Mouse (Mus musculus) liver, embryonic 11.5 days (tissue): Measurements from ENCODE around the gene Gapdhs. TPM values are rescaled to one million over a fixed set of nuclear protein-coding genes. Genes with fewer than 3 reads are reported as not detected.
"Not testable (repeated sequence)": the region's sequence is repeated elsewhere in the genome, so short reads cannot be mapped to it uniquely, and the experiment has no call there.

Source experiments
- ATAC-seq: fragments of 200-750 bp; cut with Nextera tagmentation; replicated peaks from 2 replicates; pipeline ENCODE4 v1.8.0; 2017; ENCODE audit warnings: moderate number of reproducible peaks, mild to moderate bottlenecking, moderate TSS enrichment, moderate library complexity; ENCODE audit not compliant: low FRiP score
- DNase-seq: peaks from one replicate; pipeline ENCODE4 v3.0.0-alpha.2; 2017; ENCODE audit warnings: low spot score
- H3K27ac ChIP-seq: fragments of 300-500 bp; sonication (generic); 2 replicates; pipeline ENCODE4 v1.5.1; 2014; ENCODE audit warnings: mild to moderate bottlenecking, low read depth, low read length, control low read depth
- H3K27me3 ChIP-seq: fragments of 300-500 bp; sonication (generic); replicated peaks from 2 replicates; pipeline ENCODE4 v1.6.1; 2014; ENCODE audit warnings: low read length, mixed read lengths; ENCODE audit not compliant: control insufficient read depth, insufficient read depth
- H3K36me3 ChIP-seq: fragments of 300-500 bp; sonication (generic); 2 replicates; pipeline ENCODE4 v1.6.1; 2014; ENCODE audit warnings: mild to moderate bottlenecking, low read length, moderate library complexity, mixed read lengths; ENCODE audit not compliant: control insufficient read depth, insufficient read depth
- H3K4me1 ChIP-seq: fragments of 300-500 bp; sonication (generic); replicated peaks from 2 replicates; pipeline ENCODE4 v1.6.1; 2014; ENCODE audit warnings: low read length, mixed read lengths; ENCODE audit not compliant: control insufficient read depth, insufficient read depth
- H3K4me2 ChIP-seq: fragments of 300-500 bp; sonication (generic); 2 replicates; pipeline ENCODE4 v1.6.1; 2014; ENCODE audit warnings: mild to moderate bottlenecking, control low read depth, moderate library complexity
- H3K4me3 ChIP-seq: fragments of 300-500 bp; sonication (generic); 2 replicates; pipeline ENCODE4 v1.5.1; 2014; ENCODE audit warnings: low read depth, low read length, control low read depth
- H3K9ac ChIP-seq: fragments of 300-500 bp; sonication (generic); 2 replicates; pipeline ENCODE4 v1.6.1; 2014; ENCODE audit warnings: low read depth, low read length, control low read depth
- H3K9me3 ChIP-seq: fragments of 300-500 bp; sonication (generic); 2 replicates; pipeline ENCODE4 v1.6.1; 2016; ENCODE audit warnings: low read length, inconsistent platforms, mixed read lengths; ENCODE audit not compliant: control insufficient read depth
- WGBS: fragments of 180-500 bp; shearing (Covaris S2); extraction: QIAGEN DNeasy Blood & Tissue Kit; methylation state at CpG from one replicate; pipeline ENCODE4 v1.1.7; 2014; 5-methylcytosine and 5-hydroxymethylcytosine counted together
- polyA plus RNA-seq: library from polyadenylated mRNA; unstranded; fragments of >200 nt; fragmentation: Nextera tagmentation; extraction: Ambion mirVana; gene quantifications from 2 replicates; pipeline ENCODE4 v1.2.1, GENCODE M21; 2014

The Gapdhs gene
- 0.31 and 0.44 TPM in 2 replicates for polyA plus RNA-seq

DNA sequence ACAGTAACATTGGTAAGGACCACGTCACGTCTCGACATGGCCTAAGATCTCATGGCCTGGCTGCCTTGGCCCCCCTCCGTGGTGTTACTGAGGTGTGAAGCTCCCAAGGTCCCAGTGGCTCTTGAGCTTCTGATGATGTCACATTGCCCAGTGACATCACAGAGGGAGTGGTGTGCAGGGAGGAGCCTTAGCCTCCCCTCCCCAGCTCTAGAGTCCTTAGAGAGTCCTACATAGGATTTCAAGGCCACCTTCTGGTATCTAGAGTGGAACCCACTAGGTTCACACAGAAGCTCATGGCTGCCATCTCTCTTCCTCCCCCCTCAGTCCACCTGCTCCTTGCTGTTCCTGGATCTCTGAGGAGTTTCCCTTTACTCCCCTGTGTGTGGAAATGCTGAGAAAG, at the start of gene Gapdhs:
Gene Gapdhs (minus strand): TSS at position 65 of the 400 bp plus-strand sequence.
- ATAC-seq, H3K4me1 ChIP-seq, H3K4me3 ChIP-seq, H3K9ac ChIP-seq, H3K36me3 ChIP-seq, H3K9me3 ChIP-seq, H3K27ac ChIP-seq, H3K4me2 ChIP-seq, DNase-seq, H3K27me3 ChIP-seq: not testable (repeated sequence)
- WGBS: 80% methylated on average over 1 of the region's 4 CpGs

DNA sequence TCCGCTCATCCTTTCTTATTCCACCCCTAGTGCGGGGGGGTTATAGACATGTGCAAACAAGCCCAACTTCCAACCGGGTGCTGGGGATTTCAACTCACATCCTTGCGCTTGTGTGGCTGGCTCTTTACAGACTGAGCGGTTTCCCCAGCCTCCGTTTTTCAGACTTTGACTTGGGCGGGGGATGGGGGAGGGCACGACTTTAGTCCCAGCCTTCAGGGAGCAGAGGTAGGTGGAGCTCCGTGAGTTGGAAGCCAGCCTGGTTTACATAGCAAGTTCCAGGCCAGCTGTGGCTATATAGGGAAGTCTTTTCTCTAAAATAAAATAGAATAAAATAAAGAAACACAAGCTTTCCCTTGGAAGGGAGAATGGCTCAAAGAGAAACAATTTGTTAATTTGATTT, 48.4 kb upstream of the Gapdhs start:
- H3K4me3 ChIP-seq: no peak overlapping the region
- no peak for ATAC-seq
- 14% methylated on average over 9 of the region's 9 CpGs for WGBS
- no peaks in the 10 kb centered on the region for H3K4me1 ChIP-seq
- H3K9me3 ChIP-seq: no peaks in the 10 kb centered on the region
- H3K9ac ChIP-seq: no peak overlapping the region
- no peaks in the 10 kb centered on the region for H3K36me3 ChIP-seq
- H3K27me3 ChIP-seq: peaks cover 2% of the 10 kb centered on the region; the same call in 1 of the 2 replicates
- H3K4me2 ChIP-seq: no peak overlapping the region
- DNase-seq: no peak
- no peak overlapping the region for H3K27ac ChIP-seq

- H3K36me3 ChIP-seq: no peaks in the 10 kb centered on the region
- H3K4me2 ChIP-seq: no peak overlapping the region
- no peak overlapping the region for H3K9ac ChIP-seq
- H3K4me3 ChIP-seq: no peak overlapping the region
- no peak for ATAC-seq
- DNase-seq: no peak
- no peaks in the 10 kb centered on the region for H3K9me3 ChIP-seq
- 71% methylated on average over 10 of the region's 10 CpGs for WGBS
- H3K27ac ChIP-seq: no peak overlapping the region
- H3K27me3 ChIP-seq: peaks cover 5% of the 10 kb centered on the region; the same call in 1 of the 2 replicates
- no peaks in the 10 kb centered on the region for H3K4me1 ChIP-seq
Observed at GRCm38 (mm10) chr7:30790141-30790540, 46.7 kb upstream of the Gapdhs start.

DNA sequence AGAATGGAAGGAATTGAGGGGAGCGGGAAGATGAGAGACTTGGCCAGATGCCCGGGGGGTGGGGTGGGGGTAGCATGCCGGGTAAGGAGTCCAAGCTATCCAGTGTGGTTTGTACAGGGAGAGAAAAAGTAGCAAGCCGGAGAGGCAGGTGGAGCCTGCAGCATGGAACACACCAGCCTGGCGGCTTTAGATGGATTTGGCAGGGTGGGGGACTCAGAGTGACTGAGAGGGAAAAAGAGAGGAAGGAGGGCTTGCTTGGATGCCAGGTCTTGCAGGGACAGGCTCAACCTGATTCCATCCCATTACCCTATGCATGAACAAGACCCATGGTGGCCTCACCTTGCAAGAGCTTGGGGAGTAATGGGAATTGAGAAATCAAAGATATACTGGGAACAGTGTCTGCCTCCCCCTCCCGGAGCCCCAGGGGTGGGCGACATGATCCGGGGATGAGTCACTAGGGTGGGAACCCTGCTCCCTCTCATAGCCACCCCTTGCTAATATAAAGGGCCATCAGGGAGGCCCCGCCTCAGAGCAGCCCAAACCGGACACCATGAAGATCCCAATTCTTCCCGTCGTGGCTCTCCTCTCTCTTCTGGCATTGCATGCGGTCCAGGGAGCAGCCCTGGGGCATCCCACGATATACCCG, 44.0 kb upstream of the Gapdhs start, which contains the start of gene Krtdap:
Gene Krtdap (plus strand): TSS at position 520 of the 646 bp plus-strand sequence.
- Histone ChIP-seq H3K27ac (no peak within 1 kb of the TSS), H3K9ac (no peak within 1 kb of the TSS), H3K9me3 (no peaks in the 10 kb centered on the region), H3K4me1 (no peaks in the 10 kb centered on the region), H3K36me3 (no peaks in the 10 kb centered on the region), H3K27me3 (peaks cover 5% of the 10 kb centered on the region; the same call in 1 of the 2 replicates), H3K4me3 (no peak within 1 kb of the TSS), H3K4me2 (no peak within 1 kb of the TSS)
- no peak for DNase-seq
- no peak for ATAC-seq
- 48% methylated on average over 15 of the region's 15 CpGs for WGBS

- no peaks in the 10 kb centered on the region for H3K36me3 ChIP-seq
- WGBS: 71% methylated on average over 13 of the region's 13 CpGs
- no peak overlapping the region for H3K27ac ChIP-seq
- H3K9me3 ChIP-seq: no peaks in the 10 kb centered on the region
- peaks cover 5% of the 10 kb centered on the region; the same call in 1 of the 2 replicates for H3K27me3 ChIP-seq
- no peak overlapping the region for H3K4me3 ChIP-seq
- H3K9ac ChIP-seq: no peak overlapping the region
- no peak overlapping the region for H3K4me2 ChIP-seq
- DNase-seq (no peak), ATAC-seq (no peak)
- H3K4me1 ChIP-seq: no peaks in the 10 kb centered on the region
Observed at GRCm38 (mm10) chr7:30785721-30786546, 42.5 kb upstream of the Gapdhs start.

DNA sequence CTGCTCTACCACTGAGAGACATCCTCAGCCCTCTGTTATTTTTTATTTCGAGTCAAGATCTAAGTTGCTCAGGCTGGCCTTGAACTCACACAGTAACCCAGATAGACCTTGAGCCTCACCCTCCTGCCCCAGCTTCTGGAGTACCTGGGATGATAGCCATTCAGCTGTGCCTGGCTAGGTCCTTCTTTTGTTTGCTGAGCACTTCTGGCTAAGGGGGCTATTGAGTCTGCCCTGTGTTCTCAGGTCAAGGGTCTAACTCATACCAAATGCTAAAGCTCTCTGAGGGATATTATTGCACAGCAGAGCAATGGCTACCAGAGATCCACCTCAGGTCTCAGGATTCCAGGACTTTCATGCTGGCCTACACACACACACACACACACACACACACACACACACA, 41.7 kb upstream of the Gapdhs start:
- Histone ChIP-seq H3K4me2 (no peak overlapping the region), H3K4me3 (no peak overlapping the region), H3K36me3 (no peaks in the 10 kb centered on the region), H3K27me3 (peaks cover 5% of the 10 kb centered on the region; the same call in 1 of the 2 replicates), H3K9me3 (no peaks in the 10 kb centered on the region), H3K27ac (no peak overlapping the region), H3K9ac (no peak overlapping the region), H3K4me1 (no peaks in the 10 kb centered on the region)
- WGBS: 50% methylated on average over 1 of the region's 1 CpGs
- DNase-seq: no peak
- no peak for ATAC-seq

DNA sequence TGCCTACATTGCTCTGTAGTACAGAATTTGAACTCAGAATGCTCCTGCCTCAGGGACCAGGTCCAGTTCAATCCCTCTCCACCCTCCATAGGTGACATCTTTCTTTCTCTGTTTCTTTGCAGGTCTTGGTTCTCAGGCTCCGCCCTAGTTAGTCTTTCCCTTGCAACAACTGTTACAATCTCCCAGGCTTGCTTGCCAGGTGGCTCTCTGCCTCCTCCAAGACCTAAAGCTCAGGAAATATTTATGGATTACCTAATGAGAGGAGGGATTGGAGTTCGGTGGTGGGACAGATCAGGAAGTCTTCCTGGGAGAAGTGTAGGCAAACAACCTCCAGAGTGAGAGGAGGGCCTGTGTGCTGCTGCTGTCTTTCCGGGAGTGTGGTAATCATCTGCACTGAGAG, 39.2 kb upstream of the Gapdhs start:
- Histone ChIP-seq H3K4me3 (no peak overlapping the region), H3K9ac (no peak overlapping the region), H3K4me1 (no peaks in the 10 kb centered on the region), H3K4me2 (no peak overlapping the region), H3K27ac (no peak overlapping the region), H3K36me3 (no peaks in the 10 kb centered on the region), H3K27me3 (0 out of 2 replicates have a peak, but pooled peaks cover 2% of the 10 kb centered on the region), H3K9me3 (no peaks in the 10 kb centered on the region)
- ATAC-seq (no peak), DNase-seq (no peak)
- WGBS: 60% methylated on average over 3 of the region's 3 CpGs

- 0 out of 2 replicates have a peak, but pooled peaks cover 2% of the 10 kb centered on the region for H3K27me3 ChIP-seq
- H3K36me3 ChIP-seq: no peaks in the 10 kb centered on the region
- H3K9ac ChIP-seq: no peak overlapping the region
- H3K9me3 ChIP-seq: no peaks in the 10 kb centered on the region
- H3K4me3 ChIP-seq: no peak overlapping the region
- ATAC-seq (no peak), DNase-seq (no peak)
- H3K4me2 ChIP-seq: no peak overlapping the region
- 62% methylated on average over 4 of the region's 4 CpGs for WGBS
- no peak overlapping the region for H3K27ac ChIP-seq
- no peaks in the 10 kb centered on the region for H3K4me1 ChIP-seq
Observed at GRCm38 (mm10) chr7:30781792-30782191, 38.3 kb upstream of the Gapdhs start.
